Mouse (Mus musculus) myocyte (in vitro differentiated cells): ENCODE measurements at regions not wholly inside any gene's neighbourhood (a gene's known extent, or its start where the extent isn't known, plus 50 kb on each side); places are given as distances from the start of the nearest gene placed in this dataset.
A peak's percentile ranks its signal among the peaks of the same experiment; 100 is the strongest.

Experiments
- H3K27me3 ChIP-seq: one replicate; pipeline ENCODE4 v1.6.1; 2011; ENCODE audit not compliant: control insufficient read depth, insufficient read depth, insufficient read length
- H3K36me3 ChIP-seq: one replicate; pipeline ENCODE4 v1.6.1; 2011; ENCODE audit not compliant: control insufficient read depth, insufficient read depth
- H3K4me2 ChIP-seq: one replicate; pipeline ENCODE4 v1.6.1; 2011; ENCODE audit warnings: low read depth, control low read depth
- H3K4me3 ChIP-seq: one replicate; pipeline ENCODE4 v1.5.1; 2011; ENCODE audit warnings: mild to moderate bottlenecking, control low read depth, moderate library complexity
- H3K79me2 ChIP-seq: one replicate; pipeline ENCODE4 v1.6.1; 2011; ENCODE audit not compliant: control insufficient read depth, insufficient read depth
- H3ac ChIP-seq: one replicate; pipeline ENCODE4 v1.6.1; 2011; ENCODE audit not compliant: control insufficient read depth, insufficient read length
- CEBPB ChIP-seq: IDR thresholded peaks from 2 replicates; pipeline ENCODE4 v1.6.1; 2011; ENCODE audit warnings: mild to moderate bottlenecking, moderate library complexity; ENCODE audit not compliant: poor library complexity, insufficient read depth, severe bottlenecking
- E2F4 ChIP-seq: IDR thresholded peaks from one replicate; pipeline ENCODE4 v1.6.1; 2011; ENCODE audit warnings: mild to moderate bottlenecking, control low read depth, moderate library complexity; ENCODE audit not compliant: insufficient read depth
- MAX ChIP-seq: IDR thresholded peaks from one replicate; pipeline ENCODE4 v1.6.1; 2011; ENCODE audit warnings: low read depth, mild to moderate bottlenecking, control low read depth
- MYOD1 ChIP-seq, 3 experiments: IDR thresholded peaks; one replicate each; pipeline ENCODE4 v1.6.1; 2011; ENCODE audit warnings: control low read depth in 2 of 3, low read depth in 2 of 3, mild to moderate bottlenecking in 2 of 3, moderate library complexity in 1 of 3; ENCODE audit not compliant: insufficient read length in 2 of 3, control insufficient read depth in 1 of 3
- MYOG ChIP-seq, 3 experiments: IDR thresholded peaks; one replicate each; pipeline ENCODE4 v1.6.1; 2011; ENCODE audit warnings: control low read depth in 2 of 3, low read depth in 2 of 3, mild to moderate bottlenecking in 2 of 3; ENCODE audit not compliant: insufficient read length in 2 of 3, control insufficient read depth in 1 of 3, insufficient read depth in 1 of 3
- POLR2A ChIP-seq: IDR thresholded peaks from one replicate; pipeline ENCODE4 v1.6.1; 2011; ENCODE audit warnings: low read depth, mild to moderate bottlenecking, control low read depth, moderate library complexity; ENCODE audit not compliant: insufficient read length
- POLR2AphosphoS2 ChIP-seq: IDR thresholded peaks from one replicate; pipeline ENCODE4 v1.6.1; 2011; ENCODE audit warnings: low read depth, control low read depth; ENCODE audit not compliant: insufficient read length
- REST ChIP-seq: IDR thresholded peaks from one replicate; pipeline ENCODE4 v1.6.1; 2011; ENCODE audit warnings: mild to moderate bottlenecking, control low read depth, moderate library complexity; ENCODE audit not compliant: insufficient read depth, insufficient read length
- SRF ChIP-seq: IDR thresholded peaks from one replicate; pipeline ENCODE4 v1.6.1; 2011; ENCODE audit warnings: low read depth; ENCODE audit not compliant: control insufficient read depth, insufficient read length
- TCF12 ChIP-seq: IDR thresholded peaks from one replicate; pipeline ENCODE4 v1.6.1; 2011; ENCODE audit warnings: mild to moderate bottlenecking, control low read depth; ENCODE audit not compliant: poor library complexity, insufficient read depth, severe bottlenecking
- TCF3 ChIP-seq: IDR thresholded peaks from one replicate; pipeline ENCODE4 v1.6.1; 2011; ENCODE audit warnings: low read depth, control low read depth; ENCODE audit not compliant: insufficient read length
- USF1 ChIP-seq: IDR thresholded peaks from one replicate; pipeline ENCODE4 v1.6.1; 2011; ENCODE audit warnings: low read depth, mild to moderate bottlenecking, control low read depth, moderate library complexity

DNA sequence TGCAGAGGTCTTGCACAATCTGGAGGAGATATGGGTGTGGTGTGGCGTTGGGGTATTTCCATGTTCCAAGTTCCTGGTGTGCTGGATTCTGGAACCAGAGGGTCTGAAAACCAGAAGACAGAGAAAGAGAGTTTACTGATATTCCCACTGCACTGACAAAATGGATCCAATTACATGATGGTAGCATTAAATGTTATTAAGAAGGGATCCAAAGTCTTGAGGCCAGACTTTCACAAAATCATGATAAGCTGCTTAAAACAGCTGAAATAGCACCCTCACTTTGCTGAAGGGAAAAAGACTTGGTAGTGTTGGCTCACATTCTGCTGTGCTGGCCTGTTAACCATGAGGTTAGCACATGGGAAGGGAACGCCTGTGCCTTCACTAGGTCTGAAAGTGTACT, 288.6 kb upstream of the Rnaseh2b start:
- Histone ChIP-seq H3K4me2 (no peak overlapping the region), H3ac (no peak overlapping the region), H3K79me2 (no peaks in the 10 kb centered on the region), H3K4me3 (no peak overlapping the region), H3K27me3 (no peaks in the 10 kb centered on the region), H3K36me3 (no peaks in the 10 kb centered on the region)
- no peak for TF ChIP-seq REST
- TF ChIP-seq POLR2AphosphoS2, result no peak
- TF ChIP-seq USF1, result no peak
- TF ChIP-seq TCF3, result no peak
- TF ChIP-seq MAX, result no peak

DNA sequence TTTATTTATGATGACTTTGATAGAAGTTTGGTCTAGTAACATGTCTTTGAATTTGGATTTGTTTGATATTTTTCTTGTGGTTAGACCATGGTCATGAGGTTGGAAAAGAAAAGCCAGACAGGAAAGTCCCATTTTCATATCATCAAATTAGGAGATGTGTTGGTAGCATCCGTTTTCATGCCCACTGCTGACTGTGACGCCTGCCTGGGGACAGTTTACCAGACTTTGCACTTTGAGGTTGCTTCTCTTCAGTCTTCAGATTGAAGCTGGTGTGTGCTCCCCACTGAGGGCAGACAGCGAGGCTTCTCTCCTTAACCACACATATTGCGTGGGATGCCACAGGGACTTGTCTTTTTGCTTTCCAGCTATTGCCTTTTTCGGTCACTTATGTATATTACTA, 283.7 kb upstream of the Rnaseh2b start:
- Histone ChIP-seq H3K4me2 (no peak overlapping the region), H3K79me2 (no peaks in the 10 kb centered on the region), H3ac (no peak overlapping the region), H3K36me3 (no peaks in the 10 kb centered on the region), H3K27me3 (no peaks in the 10 kb centered on the region), H3K4me3 (no peak overlapping the region)
- TF ChIP-seq REST (no peak), E2F4 (no peak), MYOD1 (IDR thresholded peaks at IDR 0.05; ENCODE audit: control insufficient read depth in 1 of 3, insufficient read length in 2 of 3, low read depth in 2 of 3) (no peak), SRF (no peak), MYOG (IDR thresholded peaks at IDR 0.05; ENCODE audit: control insufficient read depth in 1 of 3, insufficient read depth in 1 of 3, insufficient read length in 2 of 3, low read depth in 2 of 3) (no peak), TCF12 (no peak), POLR2A (no peak)

DNA sequence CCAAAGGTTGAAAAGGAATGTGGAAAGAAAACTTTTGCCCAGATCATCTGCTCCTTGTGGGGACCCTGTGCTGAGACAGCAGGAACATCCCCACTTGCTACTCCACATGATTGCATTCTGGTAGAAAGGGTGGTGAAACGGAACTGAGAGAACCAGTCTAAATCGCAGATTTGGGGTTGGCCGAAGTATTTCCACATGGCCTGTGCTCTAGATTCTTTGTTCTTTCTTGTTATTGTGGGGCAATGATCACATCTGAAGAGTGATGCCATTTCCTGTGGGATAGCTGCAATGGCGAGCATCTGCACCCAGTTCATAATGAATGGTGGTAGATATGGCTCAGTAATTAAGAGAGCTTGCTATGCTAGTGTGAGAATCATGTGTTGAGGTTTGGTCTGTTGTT, 273.6 kb upstream of the Rnaseh2b start:
- Histone ChIP-seq H3K27me3 (no peaks in the 10 kb centered on the region), H3K4me2 (no peak overlapping the region), H3K36me3 (no peaks in the 10 kb centered on the region), H3K79me2 (no peaks in the 10 kb centered on the region), H3K4me3 (no peak overlapping the region), H3ac (no peak overlapping the region)
- no peak for TF ChIP-seq CEBPB
- TF ChIP-seq SRF, result no peak
- no peak for TF ChIP-seq E2F4
- TF ChIP-seq TCF12, result no peak
- no peak for TF ChIP-seq MYOG (IDR thresholded peaks at IDR 0.05; ENCODE audit: control insufficient read depth in 1 of 3, insufficient read depth in 1 of 3, insufficient read length in 2 of 3, low read depth in 2 of 3)
- no peak for TF ChIP-seq REST
- TF ChIP-seq USF1, result no peak
- TF ChIP-seq POLR2AphosphoS2, result no peak
- TF ChIP-seq MAX, result no peak
- TF ChIP-seq MYOD1 (IDR thresholded peaks at IDR 0.05; ENCODE audit: control insufficient read depth in 1 of 3, insufficient read length in 2 of 3, low read depth in 2 of 3), result no peak
- TF ChIP-seq POLR2A, result no peak
- no peak for TF ChIP-seq TCF3

DNA sequence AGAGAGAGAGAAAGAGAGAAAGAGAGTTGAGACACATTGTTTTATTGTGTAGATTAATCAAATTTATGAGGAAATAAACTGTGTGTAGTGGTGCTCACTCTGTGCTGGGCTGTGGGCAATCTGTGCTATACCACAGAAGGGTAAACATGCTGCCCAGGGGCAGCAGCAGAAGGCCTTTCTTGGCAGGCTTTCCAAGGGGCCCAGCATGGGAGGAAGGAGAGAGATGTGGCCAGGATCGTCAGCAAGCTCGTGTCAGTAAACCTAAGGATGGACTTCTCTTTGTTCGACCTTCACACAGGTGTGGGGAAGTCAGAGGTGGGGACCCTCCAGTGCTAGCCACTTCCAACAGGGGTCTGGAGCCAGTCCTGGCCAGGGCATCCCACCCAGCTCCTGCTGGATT, 271.4 kb upstream of the Rnaseh2b start:
- Histone ChIP-seq H3K79me2 (no peaks in the 10 kb centered on the region), H3ac (no peak overlapping the region), H3K36me3 (no peaks in the 10 kb centered on the region), H3K4me2 (no peak overlapping the region), H3K4me3 (no peak overlapping the region), H3K27me3 (no peaks in the 10 kb centered on the region)
- no peak for TF ChIP-seq CEBPB
- no peak for TF ChIP-seq POLR2A
- no peak for TF ChIP-seq MYOG (IDR thresholded peaks at IDR 0.05; ENCODE audit: control insufficient read depth in 1 of 3, insufficient read depth in 1 of 3, insufficient read length in 2 of 3, low read depth in 2 of 3)
- TF ChIP-seq USF1, result no peak
- no peak for TF ChIP-seq REST
- TF ChIP-seq TCF3, result no peak
- TF ChIP-seq TCF12, result no peak
- no peak for TF ChIP-seq POLR2AphosphoS2

DNA sequence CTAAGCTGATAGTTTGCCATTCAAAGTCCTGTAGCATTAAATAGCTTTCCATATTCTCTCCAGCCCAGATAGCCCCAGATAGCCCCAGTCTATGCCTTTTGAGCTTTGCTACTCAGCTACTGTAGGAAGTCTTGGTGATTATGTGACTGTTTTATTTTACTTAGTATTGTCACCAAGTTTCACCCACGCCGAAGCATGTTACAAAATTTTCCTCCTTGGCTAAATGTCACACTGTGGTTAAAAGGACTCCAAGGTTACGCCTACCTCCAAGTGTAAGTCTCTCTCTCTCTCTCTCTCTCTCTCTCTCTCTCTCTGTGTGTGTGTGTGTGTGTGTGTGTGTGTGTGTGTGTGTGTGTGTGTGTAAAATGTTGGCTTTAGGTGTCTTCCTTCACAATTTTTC, 270.2 kb upstream of the Rnaseh2b start:
- Histone ChIP-seq H3K27me3 (no peaks in the 10 kb centered on the region), H3K79me2 (no peaks in the 10 kb centered on the region), H3K4me2 (no peak overlapping the region), H3K4me3 (no peak overlapping the region), H3ac (no peak overlapping the region), H3K36me3 (no peaks in the 10 kb centered on the region)
- no peak for TF ChIP-seq TCF12
- no peak for TF ChIP-seq MYOG (IDR thresholded peaks at IDR 0.05; ENCODE audit: control insufficient read depth in 1 of 3, insufficient read depth in 1 of 3, insufficient read length in 2 of 3, low read depth in 2 of 3)
- no peak for TF ChIP-seq TCF3
- no peak for TF ChIP-seq USF1

DNA sequence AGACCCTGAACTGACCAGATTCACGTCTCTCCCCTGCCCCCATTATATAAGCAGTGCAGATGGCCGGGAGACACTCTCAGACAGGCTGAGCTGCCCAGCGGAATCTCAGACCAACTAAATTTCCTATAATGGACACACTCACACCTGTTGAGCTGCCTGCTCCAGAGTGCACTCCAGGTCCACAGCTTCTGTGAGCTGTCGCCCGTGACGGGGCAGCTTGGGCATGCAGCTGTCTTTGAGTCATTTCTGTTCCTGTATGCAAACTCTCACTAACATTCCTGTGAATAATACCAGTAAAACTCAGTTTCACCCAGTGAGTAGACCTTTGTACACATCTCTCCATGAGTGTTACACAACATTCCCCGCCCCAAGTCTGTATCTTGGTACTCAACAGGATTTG, 269.4 kb upstream of the Rnaseh2b start:
- Histone ChIP-seq H3ac (no peak overlapping the region), H3K36me3 (no peaks in the 10 kb centered on the region), H3K79me2 (no peaks in the 10 kb centered on the region), H3K27me3 (no peaks in the 10 kb centered on the region), H3K4me3 (no peak overlapping the region), H3K4me2 (no peak overlapping the region)
- no peak for TF ChIP-seq POLR2AphosphoS2
- no peak for TF ChIP-seq REST
- TF ChIP-seq MYOG (IDR thresholded peaks at IDR 0.05; ENCODE audit: control insufficient read depth in 1 of 3, insufficient read depth in 1 of 3, insufficient read length in 2 of 3, low read depth in 2 of 3), result peak in 2 of 3 experiments; percentile 25 to 74
- peak in 2 of 3 experiments; percentile 60 to 74 for TF ChIP-seq MYOD1 (IDR thresholded peaks at IDR 0.05; ENCODE audit: control insufficient read depth in 1 of 3, insufficient read length in 2 of 3, low read depth in 2 of 3)
